Mouse (Mus musculus): ENCODE results near the gene Smox.
"Not testable (repeated sequence)": the region's sequence is repeated elsewhere in the genome, so short reads cannot be mapped to it uniquely, and the experiment has no call there.

The Smox gene

GRCm38 (mm10) chr2:131491196-131491595, at the start of gene Smox:
Gene Smox, plus strand, starts transcription at chr2:131491496.
- DNase-seq: no peak

GRCm38 (mm10) chr2:131443084-131443890, 48.0 kb upstream of the Smox start:
- DNase-seq: no peak

- no peak for DNase-seq
Observed at GRCm38 (mm10) chr2:131443891-131444190, 47.5 kb upstream of the Smox start.

DNA sequence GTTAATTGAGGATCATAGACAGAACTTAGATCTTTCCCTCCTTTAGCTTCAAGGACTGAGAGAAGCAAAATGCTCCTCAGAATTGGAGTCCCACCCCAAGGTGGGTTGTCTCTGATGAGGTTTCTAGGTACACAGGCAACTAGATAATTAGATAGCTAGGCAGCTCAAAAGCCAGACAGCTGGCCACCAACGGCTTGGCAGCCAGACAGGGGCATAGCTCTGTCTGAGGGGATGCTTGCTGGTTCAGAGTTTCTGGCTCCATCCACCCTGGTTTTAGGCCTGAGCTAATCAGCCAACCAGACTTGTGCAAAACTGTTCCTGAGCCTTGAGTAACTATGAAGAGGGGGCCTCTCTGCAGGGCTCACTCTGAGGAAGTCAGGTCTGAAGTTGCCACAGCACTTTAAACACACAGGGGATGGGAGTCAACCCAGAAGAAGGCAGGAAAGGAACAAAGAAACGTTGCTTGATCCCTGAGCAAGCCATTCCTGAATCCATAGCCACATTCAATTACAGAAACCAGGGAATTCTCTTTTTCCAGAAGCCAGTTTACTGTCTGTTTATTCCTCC, 44.8 kb upstream of the Smox start:
- DNase-seq: no peak

DNA sequence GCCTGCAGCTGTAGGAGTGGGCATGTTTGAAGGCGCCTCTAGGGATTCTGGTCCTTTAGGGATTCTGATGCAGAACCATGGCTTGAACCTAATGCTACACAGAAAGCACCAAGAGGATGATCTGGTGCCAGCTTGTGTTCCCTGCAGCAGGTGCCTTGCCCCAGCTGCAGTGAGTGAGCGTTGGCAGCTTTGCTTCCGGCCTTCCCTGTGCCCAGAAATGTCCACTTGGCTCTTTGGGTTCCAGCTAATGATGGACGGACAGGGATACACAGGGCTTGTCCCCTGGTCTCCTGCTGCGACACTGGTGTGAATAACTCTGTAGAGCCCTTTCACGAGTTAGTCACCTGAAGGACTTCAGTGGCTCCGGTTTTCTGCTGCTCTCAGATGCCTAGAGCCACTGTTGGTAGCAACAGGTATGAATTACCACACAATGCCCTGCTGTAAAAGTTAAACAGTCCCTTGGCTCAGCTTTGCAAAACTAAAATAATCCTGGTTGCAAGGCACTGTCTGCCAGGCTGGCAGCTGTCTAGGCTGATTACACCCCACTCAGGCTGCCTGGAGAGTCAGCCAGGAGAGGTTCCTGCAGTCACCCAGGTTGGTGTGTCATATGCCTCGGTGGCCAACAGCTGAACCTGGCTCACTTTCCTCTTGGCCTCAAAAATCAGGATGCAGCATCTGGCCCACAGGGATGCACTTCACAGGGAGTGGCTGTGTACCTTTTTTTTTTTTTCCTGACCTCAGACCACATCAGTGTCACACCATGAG, 43.5 kb upstream of the Smox start:
- DNase-seq: no peak

DNA sequence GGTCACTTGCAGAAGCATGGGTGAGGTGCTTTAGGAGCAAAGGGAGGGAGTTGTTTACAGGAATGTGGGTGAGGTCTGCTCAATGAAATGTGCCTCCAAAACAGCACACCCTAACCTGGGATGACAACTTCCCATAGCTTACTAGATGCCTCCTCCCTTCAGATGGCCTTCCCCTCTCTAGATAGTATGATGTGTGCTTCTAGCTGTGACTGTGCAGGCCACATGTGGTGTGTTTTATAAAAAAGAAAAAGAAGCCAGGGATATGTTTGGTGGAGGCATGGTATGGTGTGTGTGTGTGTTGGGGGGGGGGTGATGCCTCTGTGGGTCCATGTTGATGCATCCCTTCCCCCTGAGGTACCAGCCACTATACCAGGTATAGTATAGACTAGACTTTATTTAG, 42.9 kb upstream of the Smox start:
- DNase-seq: no peak

GRCm38 (mm10) chr2:131449720-131450119, 41.6 kb upstream of the Smox start:
- DNase-seq: no peak

DNA sequence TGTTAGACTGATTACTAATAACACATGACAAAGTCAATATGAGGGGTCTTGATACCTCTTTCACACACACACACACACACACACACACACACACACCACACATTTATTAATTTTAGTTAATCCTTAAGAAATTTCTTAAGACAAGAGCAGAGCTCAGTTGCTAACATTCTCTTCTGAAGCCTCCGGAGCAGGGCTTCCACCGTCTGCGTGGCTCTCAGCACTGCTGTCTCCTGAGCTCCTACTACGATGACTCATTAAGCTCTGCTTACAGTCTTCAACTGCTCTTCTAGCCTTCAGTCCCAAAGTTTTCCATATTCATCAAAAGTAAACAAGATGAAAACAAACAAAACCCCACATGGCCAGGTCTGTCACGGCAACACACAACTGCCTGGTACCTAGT, 40.8 kb upstream of the Smox start:
- DNase-seq: no peak

- DNase-seq: no peak
Observed at GRCm38 (mm10) chr2:131457728-131458127, 33.6 kb upstream of the Smox start.

GRCm38 (mm10) chr2:131460946-131461682, 30.2 kb upstream of the Smox start:
- peak; percentile 66 to 70 for DNase-seq

GRCm38 (mm10) chr2:131462991-131463390, 28.3 kb upstream of the Smox start:
- DNase-seq: no peak

DNA sequence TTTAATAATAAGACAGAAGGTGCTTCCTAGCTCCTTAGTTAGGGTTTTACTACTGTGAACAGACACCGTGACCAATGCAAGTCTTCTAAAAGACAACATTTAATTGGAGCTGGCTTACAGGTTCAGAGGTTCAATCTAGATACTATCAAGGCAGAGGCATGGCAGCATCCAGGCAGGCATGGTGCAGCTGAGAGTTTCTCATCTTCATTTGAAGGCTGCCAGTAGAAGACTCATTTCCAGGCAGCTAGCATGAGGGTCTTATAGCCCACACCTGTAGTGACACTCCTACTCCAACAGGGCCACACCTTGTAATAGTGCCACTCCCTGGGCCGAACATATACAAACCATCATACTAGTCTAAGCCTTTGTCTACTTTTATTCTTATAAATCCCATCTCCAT, 27.1 kb upstream of the Smox start:
- no peak for DNase-seq

- no peak for DNase-seq
Observed at GRCm38 (mm10) chr2:131466732-131467131, 24.6 kb upstream of the Smox start.

GRCm38 (mm10) chr2:131469916-131470315, 21.4 kb upstream of the Smox start:
- DNase-seq: no peak

- DNase-seq: no peak
Observed at GRCm38 (mm10) chr2:131473749-131474148, 17.5 kb upstream of the Smox start.

- DNase-seq: not testable (repeated sequence)
Observed at GRCm38 (mm10) chr2:131477105-131477504, 14.2 kb upstream of the Smox start.

- no peak for DNase-seq
Observed at GRCm38 (mm10) chr2:131477917-131478316, 13.4 kb upstream of the Smox start.

GRCm38 (mm10) chr2:131478349-131478748, 12.9 kb upstream of the Smox start:
- DNase-seq: no peak

- DNase-seq: no peak
Observed at GRCm38 (mm10) chr2:131478916-131479315, 12.4 kb upstream of the Smox start.

DNA sequence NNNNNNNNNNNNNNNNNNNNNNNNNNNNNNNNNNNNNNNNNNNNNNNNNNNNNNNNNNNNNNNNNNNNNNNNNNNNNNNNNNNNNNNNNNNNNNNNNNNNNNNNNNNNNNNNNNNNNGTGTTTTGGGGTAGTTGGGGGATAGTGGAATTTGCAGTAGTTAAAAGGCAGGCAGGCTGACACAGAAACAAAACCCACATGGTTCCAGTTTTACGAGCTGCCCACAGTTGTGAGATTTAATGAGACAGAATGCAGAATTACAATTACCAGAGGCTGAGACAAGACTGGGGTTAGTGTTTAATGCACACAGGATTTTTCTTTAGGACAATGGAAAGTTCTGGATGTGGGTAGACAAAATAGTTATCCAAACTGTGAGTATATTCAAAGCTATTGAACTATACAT, 9.6 kb upstream of the Smox start:
- no peak for DNase-seq

DNA sequence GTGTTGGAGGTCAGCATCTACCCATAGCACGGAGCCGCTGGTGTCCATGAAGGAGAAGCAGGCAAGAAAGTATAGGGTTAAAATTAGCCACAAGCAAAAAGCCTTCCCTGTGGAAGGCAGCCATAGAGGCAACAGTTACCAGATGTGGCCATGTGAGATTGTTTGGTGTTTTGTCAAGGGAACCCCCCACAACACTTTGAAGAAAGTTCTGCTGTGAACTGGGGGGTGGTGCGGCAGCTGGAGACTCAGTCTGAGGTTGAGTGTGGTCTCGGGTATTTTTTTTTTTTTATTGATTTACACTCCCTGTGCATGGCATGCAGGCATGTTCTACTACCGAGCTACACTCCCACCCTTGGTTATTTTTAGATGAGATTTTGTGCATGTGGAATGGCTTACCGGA, 8.8 kb upstream of the Smox start:
- no peak for DNase-seq

DNA sequence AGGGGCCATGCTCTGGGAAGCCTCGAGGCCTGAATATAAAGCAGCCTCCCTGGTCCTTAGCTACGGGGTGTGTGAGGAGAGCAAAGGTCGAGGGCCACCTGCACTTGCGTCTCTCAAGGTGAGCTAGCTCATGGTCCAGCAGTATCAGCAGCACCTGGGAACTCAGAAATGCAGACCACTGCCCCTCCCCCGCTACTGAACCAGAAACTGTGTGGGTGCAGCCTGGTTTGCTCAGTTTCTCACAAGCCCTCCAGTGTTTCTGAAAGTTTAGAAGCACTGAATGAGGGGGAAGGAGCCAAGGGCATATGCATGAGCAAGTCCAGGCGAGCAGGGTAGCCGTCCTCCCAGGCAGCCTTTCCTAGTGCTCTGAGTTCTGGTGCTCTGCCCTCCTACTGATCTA, 7.7 kb upstream of the Smox start:
- no peak for DNase-seq

DNA sequence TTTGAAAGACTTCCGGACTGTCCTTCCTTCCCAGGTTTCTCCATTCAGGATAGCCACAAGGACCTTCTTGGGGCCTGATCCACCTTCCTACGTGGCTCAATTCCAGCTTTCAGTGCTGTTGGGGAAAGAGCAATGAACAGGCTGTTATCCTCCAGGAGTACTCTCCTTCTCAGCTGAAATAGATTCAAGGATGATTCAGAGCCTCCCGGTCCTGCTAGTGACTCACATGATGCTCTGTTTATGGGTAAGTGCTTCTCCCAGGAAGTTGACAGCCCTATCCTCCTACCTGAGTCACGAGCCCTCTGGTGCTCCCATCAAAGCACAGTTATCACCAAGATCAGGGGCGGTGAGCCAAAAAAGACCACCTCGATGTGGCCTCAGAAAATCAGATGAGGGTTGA, 7.1 kb upstream of the Smox start:
- no peak for DNase-seq
